Mouse (Mus musculus) midbrain, embryonic 13.5 days (tissue): ENCODE results near the gene Tbc1d16. TPM values are rescaled to one million over a fixed set of nuclear protein-coding genes. Genes with fewer than 3 reads are reported as not detected.

Experiments
- ATAC-seq: fragments of 200-750 bp; cut with Nextera tagmentation; 2 replicates; pipeline ENCODE4 v1.8.0; 2017; ENCODE audit warnings: mild to moderate bottlenecking, moderate TSS enrichment, moderate library complexity
- H3K27ac ChIP-seq: fragments of 300-500 bp; sonication (generic); 2 replicates; pipeline ENCODE4 v1.5.1; 2015; ENCODE audit warnings: inconsistent platforms, mild to moderate bottlenecking, moderate library complexity
- H3K27me3 ChIP-seq: fragments of 300-500 bp; sonication (generic); 2 replicates; pipeline ENCODE4 v1.6.1; 2015; ENCODE audit warnings: mild to moderate bottlenecking, inconsistent platforms
- H3K36me3 ChIP-seq: fragments of 300-500 bp; sonication (generic); 2 replicates; pipeline ENCODE4 v1.6.1; 2015; ENCODE audit warnings: mild to moderate bottlenecking, inconsistent platforms
- H3K4me1 ChIP-seq: fragments of 300-500 bp; sonication (generic); replicated peaks from 2 replicates; pipeline ENCODE4 v1.6.1; 2015; ENCODE audit warnings: inconsistent platforms
- H3K4me2 ChIP-seq: fragments of 300-500 bp; sonication (generic); replicated peaks from 2 replicates; pipeline ENCODE4 v1.6.1; 2015; ENCODE audit warnings: moderate library complexity, mild to moderate bottlenecking, inconsistent platforms
- H3K4me3 ChIP-seq: fragments of 300-500 bp; sonication (generic); replicated peaks from 2 replicates; pipeline ENCODE4 v1.5.1; 2015; ENCODE audit warnings: mild to moderate bottlenecking, inconsistent platforms
- H3K9ac ChIP-seq: fragments of 300-500 bp; sonication (generic); replicated peaks from 2 replicates; pipeline ENCODE4 v1.6.1; 2015; ENCODE audit warnings: mild to moderate bottlenecking, inconsistent platforms
- H3K9me3 ChIP-seq: fragments of 300-500 bp; sonication (generic); 2 replicates; pipeline ENCODE4 v1.6.1; 2016; ENCODE audit warnings: mild to moderate bottlenecking, inconsistent platforms
- WGBS: fragments of 180-500 bp; shearing (Covaris S2); methylation state at CpG from one replicate; pipeline ENCODE4 v1.1.7; 2015; 5-methylcytosine and 5-hydroxymethylcytosine counted together
- microRNA-seq: library from miRNA; unstranded; fragments of <30 nt; microRNA quantifications from one replicate; pipeline ENCODE4, GENCODE M21; 2016
- polyA plus RNA-seq: library from polyadenylated mRNA; unstranded; fragments of >200 nt; fragmentation: Nextera tagmentation; extraction: Ambion mirVana; gene quantifications from 2 replicates; pipeline ENCODE4 v1.2.1, GENCODE M21; 2015

Gene Tbc1d16
- polyA plus RNA-seq, 1 experiment from 2014 or later, result 50.0 TPM

- no peak for ATAC-seq
- Histone ChIP-seq H3K9ac (no peak overlapping the region), H3K27me3 (peaks cover 36% of the 10 kb centered on the region), H3K27ac (no peak overlapping the region), H3K9me3 (no peaks in the 10 kb centered on the region), H3K4me2 (no peak overlapping the region), H3K4me3 (no peak overlapping the region), H3K4me1 (peaks cover 42% of the 10 kb centered on the region), H3K36me3 (no peaks in the 10 kb centered on the region)
- WGBS, result 76% methylated on average over 1 of the region's 1 CpGs
These were observed 135.0 kb downstream of the Tbc1d16 start for GRCm38 (mm10) chr11:119093322-119093721.

Small RNA genes lying within 50 kb of the gene (microRNA-seq; reads per million reads assigned to microRNA genes)
- 6.4 reads per million, percentile 22 among the genes with 10 or more reads in this experiment for gene Mir6934

Other genes with a start within 250 kb of the Tbc1d16 start
- gene Enpp7, start 240.3 kb downstream of the Tbc1d16 start, polyA plus RNA-seq, result not detected in 2 replicates
- 34.7 and 35.5 TPM in 2 replicates for gene Cbx2, start 205.5 kb downstream of the Tbc1d16 start, polyA plus RNA-seq
- 9.8 and 15.2 TPM in 2 replicates for gene Cbx8, start 187.5 kb downstream of the Tbc1d16 start, polyA plus RNA-seq
- 14.1 and 16.3 TPM in 2 replicates for gene Cbx4, start 142.3 kb downstream of the Tbc1d16 start, polyA plus RNA-seq
- 17.6 and 18.1 TPM in 2 replicates for gene Ccdc40, start 73 bp upstream of the Tbc1d16 start, polyA plus RNA-seq
- 49.9 and 50.7 TPM in 2 replicates for gene Gaa, start 39.4 kb upstream of the Tbc1d16 start, polyA plus RNA-seq
- gene Eif4a3, start 71.6 kb upstream of the Tbc1d16 start, polyA plus RNA-seq, result 317 and 341 TPM in 2 replicates
- gene Card14, start 79.3 kb upstream of the Tbc1d16 start, polyA plus RNA-seq, result 0.08 and 0.09 TPM in 2 replicates
- 3.1 and 4.0 TPM in 2 replicates for gene Sgsh, start 127.0 kb upstream of the Tbc1d16 start, polyA plus RNA-seq
- gene Slc26a11, start 127.1 kb upstream of the Tbc1d16 start, polyA plus RNA-seq, result 4.3 and 5.0 TPM in 2 replicates
- 0.66 and 0.84 TPM in 2 replicates for gene Rnf213, start 164.6 kb upstream of the Tbc1d16 start, polyA plus RNA-seq